Mouse (Mus musculus): Measurements from ENCODE around the gene Prkcd.

DNA sequence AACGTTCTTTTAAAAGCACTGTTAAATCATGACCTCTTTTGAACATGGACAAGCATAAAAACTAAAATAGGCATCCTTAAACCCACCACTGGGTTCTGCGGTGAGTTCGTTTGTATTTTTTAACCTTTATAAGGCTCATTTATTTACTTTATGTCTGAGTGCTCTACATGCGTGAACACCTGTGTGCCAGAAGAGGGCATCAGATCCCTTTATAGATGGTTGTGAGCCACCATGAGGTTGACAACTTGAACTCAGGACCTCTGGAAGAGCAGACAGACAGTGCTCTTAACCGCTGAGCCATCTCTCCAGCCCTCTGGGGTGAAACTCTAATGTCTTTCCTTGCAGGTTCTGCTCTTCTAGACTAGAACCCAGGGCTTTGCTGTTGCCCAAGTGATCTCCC is 40.7 kb downstream of the Prkcd start:
- TF ChIP-seq CTCF (conservative IDR thresholded peaks at IDR 0.05; ENCODE audit: insufficient read depth, insufficient read length, low read depth, low read length): no peak
- TF ChIP-seq POLR2A (IDR thresholded peaks at IDR 0.05; ENCODE audit: low read depth, low read length): no peak

All from kidney, adult 2 months (tissue).